Mouse (Mus musculus) midbrain, embryonic 14.5 days (tissue): ENCODE data around the gene Stfa2. TPM values are rescaled to one million over a fixed set of nuclear protein-coding genes. Genes with fewer than 3 reads are reported as not detected.
"Not testable (repeated sequence)": the region's sequence is repeated elsewhere in the genome, so short reads cannot be mapped to it uniquely, and the experiment has no call there.

Experiments
- ATAC-seq: fragments of 200-750 bp; cut with Nextera tagmentation; 2 replicates; pipeline ENCODE4 v1.8.0; 2017; ENCODE audit warnings: moderate number of reproducible peaks, moderate library complexity; ENCODE audit not compliant: low FRiP score, low TSS enrichment
- DNase-seq: peaks from one replicate; pipeline ENCODE4 v3.0.0-alpha.2; 2015
- H3K27ac ChIP-seq: fragments of 300-500 bp; sonication (generic); replicated peaks from 2 replicates; pipeline ENCODE4 v1.5.1; 2014; ENCODE audit warnings: mild to moderate bottlenecking, low read depth, low read length, moderate library complexity
- H3K27me3 ChIP-seq: fragments of 300-500 bp; sonication (generic); 2 replicates; pipeline ENCODE4 v1.6.1; 2014; ENCODE audit warnings: low read length, control low read depth, mixed read lengths; ENCODE audit not compliant: control insufficient read depth, insufficient read depth
- H3K36me3 ChIP-seq: fragments of 300-500 bp; sonication (generic); 2 replicates; pipeline ENCODE4 v1.6.1; 2014; ENCODE audit warnings: low read length, control low read depth; ENCODE audit not compliant: control insufficient read depth, insufficient read depth
- H3K4me1 ChIP-seq: fragments of 300-500 bp; sonication (generic); 2 replicates; pipeline ENCODE4 v1.6.1; 2014; ENCODE audit warnings: mild to moderate bottlenecking, antibody characterized with exemption, low read length, control low read depth; ENCODE audit not compliant: control insufficient read depth, insufficient read depth
- H3K4me2 ChIP-seq: fragments of 300-500 bp; sonication (generic); 2 replicates; pipeline ENCODE4 v1.6.1; 2014; ENCODE audit warnings: mild to moderate bottlenecking, low read length, moderate library complexity
- H3K4me3 ChIP-seq: fragments of 300-500 bp; sonication (generic); replicated peaks from 2 replicates; pipeline ENCODE4 v1.5.1; 2014; ENCODE audit warnings: low read depth, low read length
- H3K9ac ChIP-seq: fragments of 300-500 bp; sonication (generic); replicated peaks from 2 replicates; pipeline ENCODE4 v1.6.1; 2014; ENCODE audit warnings: mild to moderate bottlenecking, low read length, moderate library complexity
- H3K9me3 ChIP-seq: fragments of 300-500 bp; sonication (generic); 2 replicates; pipeline ENCODE4 v1.6.1; 2016; ENCODE audit warnings: low read length, control low read depth, mixed read lengths; ENCODE audit not compliant: control insufficient read depth
- WGBS: fragments of 180-500 bp; shearing (Covaris S2); extraction: QIAGEN DNeasy Blood & Tissue Kit; methylation state at CpG from one replicate; pipeline ENCODE4 v1.1.7; 2014; 5-methylcytosine and 5-hydroxymethylcytosine counted together
- polyA plus RNA-seq: library from polyadenylated mRNA; unstranded; fragments of >200 nt; fragmentation: Nextera tagmentation; extraction: Ambion mirVana; gene quantifications from 2 replicates; pipeline ENCODE4 v1.2.1, GENCODE M21; 2014

The Stfa2 gene
- not detected in 2 replicates for polyA plus RNA-seq

- no peak for ATAC-seq
- H3K4me3 ChIP-seq = no peak within 1 kb of the TSS
- H3K27me3 ChIP-seq = no peaks in the 10 kb centered on the region
- DNase-seq = no peak
- H3K4me1 ChIP-seq = no peaks in the 10 kb centered on the region
- no peak within 1 kb of the TSS for H3K9ac ChIP-seq
- no peak within 1 kb of the TSS for H3K27ac ChIP-seq
- no peak within 1 kb of the TSS for H3K4me2 ChIP-seq
- no peaks in the 10 kb centered on the region for H3K9me3 ChIP-seq
- H3K36me3 ChIP-seq = no peaks in the 10 kb centered on the region
Observed at GRCm38 (mm10) chr16:36408357-36408756, at the start of gene Stfa2. TSS of gene Stfa2 (minus strand) at chr16:36408457.

- Histone ChIP-seq H3K4me3 (no peak within 1 kb of the TSS), H3K4me2 (no peak within 1 kb of the TSS), H3K27me3 (no peaks in the 10 kb centered on the region), H3K4me1 (no peaks in the 10 kb centered on the region), H3K9ac (no peak within 1 kb of the TSS), H3K9me3 (no peaks in the 10 kb centered on the region), H3K36me3 (no peaks in the 10 kb centered on the region), H3K27ac (no peak within 1 kb of the TSS)
- no peak for ATAC-seq
- DNase-seq = no peak
- 84% methylated on average over 4 of the region's 4 CpGs for WGBS
Observed at GRCm38 (mm10) chr16:36455342-36455802, 47.1 kb upstream of the Stfa2 start, which contains the start of gene Stfa3. TSS of gene Stfa3 (minus strand) at chr16:36455392.

- not testable (repeated sequence) for H3K36me3 ChIP-seq, H3K27me3 ChIP-seq, H3K4me1 ChIP-seq, H3K27ac ChIP-seq, H3K4me2 ChIP-seq, ATAC-seq, H3K4me3 ChIP-seq, H3K9me3 ChIP-seq, DNase-seq, H3K9ac ChIP-seq
- 89% methylated on average over 1 of the region's 1 CpGs for WGBS
Observed at GRCm38 (mm10) chr16:36420979-36421378, 12.7 kb upstream of the Stfa2 start.

- H3K9me3 ChIP-seq = no peaks in the 10 kb centered on the region
- H3K27ac ChIP-seq = no peak overlapping the region
- H3K9ac ChIP-seq = no peak overlapping the region
- no peak overlapping the region for H3K4me3 ChIP-seq
- no peak overlapping the region for H3K4me2 ChIP-seq
- DNase-seq (no peak), ATAC-seq (no peak)
- H3K36me3 ChIP-seq = no peaks in the 10 kb centered on the region
- no peaks in the 10 kb centered on the region for H3K27me3 ChIP-seq
- 31% methylated on average over 4 of the region's 4 CpGs for WGBS
- H3K4me1 ChIP-seq = no peaks in the 10 kb centered on the region
Observed at GRCm38 (mm10) chr16:36389060-36389459, 19.2 kb downstream of the Stfa2 start.

- not testable (repeated sequence) for DNase-seq, H3K4me1 ChIP-seq, H3K4me2 ChIP-seq, H3K27me3 ChIP-seq, ATAC-seq, H3K36me3 ChIP-seq, H3K9me3 ChIP-seq, H3K27ac ChIP-seq, H3K9ac ChIP-seq, H3K4me3 ChIP-seq
- WGBS = 86% methylated on average over 3 of the region's 3 CpGs
Observed at GRCm38 (mm10) chr16:36367648-36368047, 40.6 kb downstream of the Stfa2 start, which contains the start of gene BC100530. TSS of gene BC100530 (minus strand) at chr16:36367748.

Other genes with a start within 250 kb of the Stfa2 start
- not detected in 2 replicates for gene Gm5483, start 224.2 kb downstream of the Stfa2 start, polyA plus RNA-seq
- gene Gm5416, start 198.1 kb downstream of the Stfa2 start, polyA plus RNA-seq = not detected in 2 replicates
- not detected in 2 replicates for gene 2010005H15Rik, start 187.0 kb downstream of the Stfa2 start, polyA plus RNA-seq
- not detected in 2 replicates for gene Stfa1, start 131.5 kb downstream of the Stfa2 start, polyA plus RNA-seq
- gene BC117090, start 74.1 kb downstream of the Stfa2 start, polyA plus RNA-seq = not detected in 2 replicates
- 0.37 TPM in 1 of 2 replicates, not detected in the other for gene BC100530, start 40.7 kb downstream of the Stfa2 start, polyA plus RNA-seq
- not detected in 2 replicates for gene Stfa3, start 46.9 kb upstream of the Stfa2 start, polyA plus RNA-seq
- gene Casr, start 153.7 kb upstream of the Stfa2 start, polyA plus RNA-seq = 0.05 and 0.23 TPM in 2 replicates